Mouse (Mus musculus) embryonic facial prominence, embryonic 13.5 days (tissue): ENCODE data around the gene Sult6b2. TPM values are rescaled to one million over a fixed set of nuclear protein-coding genes. Genes with fewer than 3 reads are reported as not detected.

ENCODE experiments used
- ATAC-seq: fragments of 200-750 bp; cut with Nextera tagmentation; 2 replicates; pipeline ENCODE4 v1.8.0; 2017; ENCODE audit warnings: low read depth; ENCODE audit not compliant: insufficient number of reproducible peaks, insufficient read depth, low FRiP score, low TSS enrichment
- H3K27ac ChIP-seq: fragments of 300-500 bp; sonication (generic); 2 replicates; pipeline ENCODE4 v1.5.1; 2015; ENCODE audit warnings: moderate library complexity, mild to moderate bottlenecking, inconsistent platforms
- H3K27me3 ChIP-seq: fragments of 300-500 bp; sonication (generic); 2 replicates; pipeline ENCODE4 v1.6.1; 2015; ENCODE audit warnings: mild to moderate bottlenecking, inconsistent platforms
- H3K36me3 ChIP-seq: fragments of 300-500 bp; sonication (generic); 2 replicates; pipeline ENCODE4 v1.6.1; 2015; ENCODE audit warnings: mild to moderate bottlenecking, inconsistent platforms
- H3K4me1 ChIP-seq: fragments of 300-500 bp; sonication (generic); 2 replicates; pipeline ENCODE4 v1.6.1; 2015; ENCODE audit warnings: inconsistent platforms
- H3K4me2 ChIP-seq: fragments of 300-500 bp; sonication (generic); 2 replicates; pipeline ENCODE4 v1.6.1; 2015; ENCODE audit warnings: moderate library complexity, mild to moderate bottlenecking, inconsistent platforms
- H3K4me3 ChIP-seq: fragments of 300-500 bp; sonication (generic); 2 replicates; pipeline ENCODE4 v1.5.1; 2015; ENCODE audit warnings: mild to moderate bottlenecking, inconsistent platforms
- H3K9ac ChIP-seq: fragments of 300-500 bp; sonication (generic); 2 replicates; pipeline ENCODE4 v1.6.1; 2015; ENCODE audit warnings: mild to moderate bottlenecking, inconsistent platforms
- H3K9me3 ChIP-seq: fragments of 300-500 bp; sonication (generic); 2 replicates; pipeline ENCODE4 v1.6.1; 2016; ENCODE audit warnings: inconsistent platforms
- WGBS: fragments of 180-500 bp; shearing (Covaris S2); methylation state at CpG from one replicate; pipeline ENCODE4 v1.1.7; 2015; ENCODE audit warnings: mixed read lengths; 5-methylcytosine and 5-hydroxymethylcytosine counted together
- polyA plus RNA-seq: library from polyadenylated mRNA; unstranded; fragments of >200 nt; fragmentation: Nextera tagmentation; extraction: Ambion mirVana; gene quantifications from 2 replicates; pipeline ENCODE4 v1.2.1, GENCODE M21; 2015

Gene Sult6b2
- polyA plus RNA-seq, 1 experiment from 2014 or later, result not detected

GRCm38 (mm10) chr6:142809373-142810098 lies 5.2 kb upstream of the Sult6b2 start:
- H3K4me2 ChIP-seq, result no peak overlapping the region
- 44% methylated on average over 6 of the region's 6 CpGs for WGBS

GRCm38 (mm10) chr6:142806326-142806725 lies 2.0 kb upstream of the Sult6b2 start:
- Histone ChIP-seq H3K9ac (no peak overlapping the region), H3K9me3 (no peaks in the 10 kb centered on the region), H3K36me3 (no peaks in the 10 kb centered on the region), H3K4me1 (peaks cover 13% of the 10 kb centered on the region), H3K4me2 (no peak overlapping the region), H3K27ac (no peak overlapping the region), H3K4me3 (no peak overlapping the region), H3K27me3 (no peaks in the 10 kb centered on the region)
- 67% methylated on average over 4 of the region's 4 CpGs for WGBS
- no peak for ATAC-seq

More at GRCm38 (mm10) chr6:142809373-142810098, 5.2 kb upstream of the Sult6b2 start:
- no peak for ATAC-seq
- Histone ChIP-seq H3K9me3 (no peaks in the 10 kb centered on the region), H3K27ac (no peak overlapping the region), H3K4me3 (no peak overlapping the region), H3K27me3 (no peaks in the 10 kb centered on the region), H3K36me3 (no peaks in the 10 kb centered on the region), H3K4me1 (no peaks in the 10 kb centered on the region), H3K9ac (no peak overlapping the region)

- no peak overlapping the region for H3K27ac ChIP-seq
- ATAC-seq, result no peak
- 25% methylated on average over 11 of the region's 11 CpGs for WGBS
These were observed 1.4 kb downstream of the Sult6b2 start for GRCm38 (mm10) chr6:142802617-142803525.

DNA sequence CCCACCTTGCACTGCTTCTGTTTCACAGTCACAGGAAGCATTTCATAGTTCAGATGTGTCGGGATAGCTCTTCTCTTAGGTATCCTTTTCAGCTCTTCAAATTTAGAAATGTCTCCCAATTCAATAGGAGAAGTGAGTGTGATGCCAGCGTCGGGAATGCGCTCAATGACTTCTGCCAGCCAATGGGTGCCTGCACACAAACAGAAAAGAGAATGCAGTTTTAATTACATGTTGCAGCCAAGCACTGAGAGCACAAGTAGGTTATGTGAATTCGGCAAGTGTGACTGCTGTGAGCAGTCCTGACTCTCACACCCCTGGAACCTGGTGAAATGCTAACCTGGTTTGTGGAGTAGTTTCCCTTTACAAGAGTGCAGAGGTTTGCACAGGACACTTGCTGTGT lies 2.6 kb downstream of the Sult6b2 start:
- WGBS, result 74% methylated on average over 5 of the region's 5 CpGs

More at GRCm38 (mm10) chr6:142802617-142803525, 1.4 kb downstream of the Sult6b2 start:
- no peak overlapping the region for H3K9ac ChIP-seq
- H3K27me3 ChIP-seq, result no peaks in the 10 kb centered on the region
- no peak overlapping the region for H3K4me3 ChIP-seq
- H3K36me3 ChIP-seq, result no peaks in the 10 kb centered on the region
- peaks cover 13% of the 10 kb centered on the region for H3K4me1 ChIP-seq
- no peaks in the 10 kb centered on the region for H3K9me3 ChIP-seq
- no peak overlapping the region for H3K4me2 ChIP-seq

GRCm38 (mm10) chr6:142799704-142800374 lies 4.5 kb downstream of the Sult6b2 start:
- peaks cover 13% of the 10 kb centered on the region for H3K4me1 ChIP-seq
- no peak overlapping the region for H3K4me2 ChIP-seq
- no peaks in the 10 kb centered on the region for H3K27me3 ChIP-seq
- no peak for ATAC-seq
- WGBS, result 75% methylated on average over 7 of the region's 7 CpGs
- H3K27ac ChIP-seq, result no peak overlapping the region
- H3K4me3 ChIP-seq, result no peak overlapping the region
- H3K36me3 ChIP-seq, result no peaks in the 10 kb centered on the region
- no peak overlapping the region for H3K9ac ChIP-seq
- no peaks in the 10 kb centered on the region for H3K9me3 ChIP-seq

More for the DNA sequence above, 2.6 kb downstream of the Sult6b2 start:
- Histone ChIP-seq H3K27ac (no peak overlapping the region), H3K9ac (no peak overlapping the region), H3K9me3 (no peaks in the 10 kb centered on the region), H3K4me1 (peaks cover 13% of the 10 kb centered on the region), H3K27me3 (no peaks in the 10 kb centered on the region), H3K36me3 (no peaks in the 10 kb centered on the region), H3K4me2 (no peak overlapping the region), H3K4me3 (no peak overlapping the region)
- ATAC-seq, result no peak

GRCm38 (mm10) chr6:142798837-142799236 lies 5.5 kb downstream of the Sult6b2 start:
- no peak overlapping the region for H3K9ac ChIP-seq
- H3K4me2 ChIP-seq, result no peak overlapping the region
- no peaks in the 10 kb centered on the region for H3K9me3 ChIP-seq
- H3K27me3 ChIP-seq, result no peaks in the 10 kb centered on the region
- no peak for ATAC-seq
- H3K4me3 ChIP-seq, result no peak overlapping the region
- WGBS, result 86% methylated on average over 9 of the region's 9 CpGs
- H3K4me1 ChIP-seq, result peaks cover 13% of the 10 kb centered on the region
- no peak overlapping the region for H3K27ac ChIP-seq
- H3K36me3 ChIP-seq, result no peaks in the 10 kb centered on the region

GRCm38 (mm10) chr6:142797996-142798395 lies 6.3 kb downstream of the Sult6b2 start:
- no peak for ATAC-seq
- Histone ChIP-seq H3K4me2 (no peak overlapping the region), H3K9me3 (no peaks in the 10 kb centered on the region), H3K27ac (no peak overlapping the region), H3K4me1 (peaks cover 13% of the 10 kb centered on the region), H3K36me3 (no peaks in the 10 kb centered on the region), H3K9ac (no peak overlapping the region), H3K27me3 (no peaks in the 10 kb centered on the region), H3K4me3 (no peak overlapping the region)
- 74% methylated on average over 1 of the region's 1 CpGs for WGBS

GRCm38 (mm10) chr6:142795655-142796441 lies 8.5 kb downstream of the Sult6b2 start:
- peaks cover 6% of the 10 kb centered on the region; the same call in 1 of the 2 replicates for H3K4me1 ChIP-seq
- H3K36me3 ChIP-seq, result no peaks in the 10 kb centered on the region
- H3K27me3 ChIP-seq, result no peaks in the 10 kb centered on the region
- no peak overlapping the region for H3K27ac ChIP-seq
- H3K9me3 ChIP-seq, result no peaks in the 10 kb centered on the region
- no peak overlapping the region for H3K4me2 ChIP-seq
- H3K4me3 ChIP-seq, result no peak overlapping the region
- no peak for ATAC-seq
- WGBS, result 74% methylated on average over 15 of the region's 15 CpGs
- H3K9ac ChIP-seq, result no peak overlapping the region

- Histone ChIP-seq H3K27ac (no peak overlapping the region), H3K36me3 (no peaks in the 10 kb centered on the region), H3K4me1 (peaks cover 6% of the 10 kb centered on the region; the same call in 1 of the 2 replicates), H3K27me3 (no peaks in the 10 kb centered on the region), H3K4me2 (no peak overlapping the region), H3K4me3 (no peak overlapping the region), H3K9me3 (no peaks in the 10 kb centered on the region), H3K9ac (no peak overlapping the region)
- 0 out of 2 replicates have a peak, but pooled peaks have one; percentile 56 for ATAC-seq
- 89% methylated on average over 9 of the region's 9 CpGs for WGBS
These were observed 9.2 kb downstream of the Sult6b2 start for GRCm38 (mm10) chr6:142795087-142795486.

DNA sequence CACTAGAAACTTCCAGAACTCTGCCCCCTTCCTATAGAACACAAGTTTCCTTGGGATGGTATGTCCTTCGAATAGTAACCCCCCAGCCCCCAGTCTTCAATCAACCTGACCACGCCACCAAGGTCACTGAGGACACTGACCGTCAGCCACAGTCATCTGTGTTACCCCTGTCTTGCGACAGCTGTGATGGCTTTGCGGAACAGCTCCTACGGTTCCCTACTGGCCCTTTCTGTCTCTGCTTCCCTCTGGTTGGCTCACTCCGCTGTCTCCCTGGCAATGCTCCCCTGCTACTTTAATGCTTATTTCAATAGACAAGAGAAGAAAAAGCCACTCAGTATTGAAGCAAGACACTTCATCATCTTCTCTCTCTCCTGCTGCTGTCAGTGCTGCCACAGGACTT lies 10.8 kb downstream of the Sult6b2 start:
- Histone ChIP-seq H3K27ac (no peak overlapping the region), H3K27me3 (no peaks in the 10 kb centered on the region), H3K9me3 (no peaks in the 10 kb centered on the region), H3K4me1 (peaks cover 6% of the 10 kb centered on the region; the same call in 1 of the 2 replicates), H3K36me3 (no peaks in the 10 kb centered on the region), H3K9ac (no peak overlapping the region), H3K4me2 (no peak overlapping the region), H3K4me3 (no peak overlapping the region)
- 53% methylated on average over 7 of the region's 7 CpGs for WGBS
- no peak for ATAC-seq
